ENCODE assay signal across 20 mouse cellular contexts in the genomic region with DNA sequence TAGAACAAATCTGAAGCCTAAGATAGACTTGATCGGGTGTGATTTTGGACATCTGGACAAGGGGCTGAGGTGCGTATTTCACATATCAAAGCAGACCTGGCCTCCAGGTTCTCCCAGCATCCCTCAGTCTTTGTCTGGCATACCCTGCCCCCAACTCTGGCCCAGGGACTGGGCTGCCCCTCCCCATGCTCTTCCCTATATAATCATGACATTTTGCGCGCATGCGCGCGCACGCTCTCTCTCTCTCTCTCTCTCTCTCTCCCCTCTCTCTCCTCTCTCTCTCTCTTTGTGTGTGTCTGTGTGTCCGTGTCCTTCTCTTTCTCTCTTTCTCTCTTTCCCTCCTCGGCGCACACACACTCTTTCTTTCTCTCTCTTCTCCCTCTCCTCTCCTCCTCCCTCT. TPM values are rescaled to one million over a fixed set of nuclear protein-coding genes. Genes with fewer than 3 reads are reported as not detected.
DNase-seq lines count a peak whose midpoint lies in the region; ATAC-seq and TF ChIP-seq lines count a peak whose summit lies in the region.
"Had no signal": no experiment of that assay in that cellular context is flagged by ENCODE, and none has a peak within 500 bp of the region (broad histone marks: within the 10 kb centered on the region; RNA-seq: fewer than 3 reads in every experiment).

No protein-coding gene starts in this region.

- WGBS in limb, embryonic 13.5 days = 90% methylated on average over 11 of the region's 11 CpGs
- 89% methylated on average over 11 of the region's 11 CpGs for WGBS in limb, embryonic 10.5 days
- WGBS in forebrain, embryonic 13.5 days = 75% methylated on average over 11 of the region's 11 CpGs
- WGBS in limb, embryonic 14.5 days = 85% methylated on average over 11 of the region's 11 CpGs
- WGBS in neural tube, embryonic 13.5 days = 70% methylated on average over 11 of the region's 11 CpGs
- 82% methylated on average over 11 of the region's 11 CpGs for WGBS in intestine, postnatal 0 days

- H3K27ac ChIP-seq in limb, embryonic 13.5 days = peak overlapping the region; percentile 58; the same call in 1 of the 2 replicates
- no peak overlapping the region for H3K27ac ChIP-seq in limb, embryonic 10.5 days
- H3K27ac ChIP-seq in forebrain, embryonic 13.5 days = peak overlapping the region; percentile 88
- peak overlapping the region; percentile 68; the same call in 1 of the 2 replicates for H3K27ac ChIP-seq in limb, embryonic 14.5 days (replicated peaks; ENCODE audit: low read depth, low read length)
- H3K27ac ChIP-seq in neural tube, embryonic 13.5 days (replicated peaks) = peak overlapping the region; percentile 90
- H3K27ac ChIP-seq in intestine, postnatal 0 days (ENCODE audit: low read depth, low read length) = no peak overlapping the region
- H3K27ac ChIP-seq: heart, embryonic 15.5 days; kidney, postnatal 0 days; liver, embryonic 14.5 days had no signal

- DNase-seq in limb, embryonic 10.5 days (ENCODE audit: low spot score) = no peak
- no peak for DNase-seq in limb, embryonic 14.5 days (ENCODE audit: low spot score)
- DNase-seq in retina, postnatal 1 day = no peak
- DNase-seq: adrenal gland, postnatal 10 days; cerebellum, adult 9-10 months; spleen, adult 18-20 months; thymus, postnatal 14 days had no signal

- no peak for TF ChIP-seq CTCF in intestine, postnatal 0 days (IDR thresholded peaks at IDR 0.05; ENCODE audit: low read depth)

- no peaks in the 10 kb centered on the region for H3K27me3 ChIP-seq in limb, embryonic 13.5 days
- H3K27me3 ChIP-seq in limb, embryonic 10.5 days (ENCODE audit: low read depth, poor library complexity, severe bottlenecking) = no peaks in the 10 kb centered on the region
- H3K27me3 ChIP-seq in forebrain, embryonic 13.5 days = no peaks in the 10 kb centered on the region
- H3K27me3 ChIP-seq in limb, embryonic 14.5 days (ENCODE audit: control insufficient read depth, insufficient read depth, low read length) = no peaks in the 10 kb centered on the region
- H3K27me3 ChIP-seq in neural tube, embryonic 13.5 days = no peaks in the 10 kb centered on the region
- no peaks in the 10 kb centered on the region for H3K27me3 ChIP-seq in intestine, postnatal 0 days (replicated peaks; ENCODE audit: control insufficient read depth, insufficient read depth, low read length)
- H3K27me3 ChIP-seq: heart, embryonic 15.5 days; megakaryocyte, embryonic 14.5 days had no signal

- H3K4me2 ChIP-seq in limb, embryonic 13.5 days (replicated peaks) = no peak overlapping the region
- peak overlapping the region; percentile 22; the same call in 1 of the 2 replicates for H3K4me2 ChIP-seq in forebrain, embryonic 13.5 days
- no peak overlapping the region for H3K4me2 ChIP-seq in limb, embryonic 14.5 days (replicated peaks; ENCODE audit: low read depth, low read length, severe bottlenecking)
- H3K4me2 ChIP-seq in neural tube, embryonic 13.5 days = peak overlapping the region; percentile 32
- H3K4me2 ChIP-seq in intestine, postnatal 0 days (replicated peaks; ENCODE audit: low read depth) = no peak overlapping the region
- H3K4me2 ChIP-seq: heart, embryonic 15.5 days had no signal

- TF ChIP-seq POLR2A in limb, embryonic 14.5 days (IDR thresholded peaks at IDR 0.05; ENCODE audit: borderline replicate concordance, extremely low read depth, insufficient read depth, insufficient read length) = no peak

- H3K36me3 ChIP-seq in limb, embryonic 13.5 days = no peaks in the 10 kb centered on the region
- H3K36me3 ChIP-seq in limb, embryonic 10.5 days = no peaks in the 10 kb centered on the region
- no peaks in the 10 kb centered on the region for H3K36me3 ChIP-seq in forebrain, embryonic 13.5 days (ENCODE audit: poor library complexity, severe bottlenecking)
- H3K36me3 ChIP-seq in limb, embryonic 14.5 days (ENCODE audit: control insufficient read depth, insufficient read depth, low read length) = no peaks in the 10 kb centered on the region
- H3K36me3 ChIP-seq in neural tube, embryonic 13.5 days = no peaks in the 10 kb centered on the region
- H3K36me3 ChIP-seq in intestine, postnatal 0 days (ENCODE audit: control insufficient read depth, insufficient read depth) = no peaks in the 10 kb centered on the region
- H3K36me3 ChIP-seq: heart, embryonic 15.5 days had no signal

- ATAC-seq in limb, embryonic 13.5 days (ENCODE audit: low FRiP score, low read depth) = no peak
- ATAC-seq in forebrain, embryonic 13.5 days = peak; percentile 67
- ATAC-seq in limb, embryonic 14.5 days (ENCODE audit: low FRiP score, low read depth) = no peak
- peak; percentile 82 for ATAC-seq in neural tube, embryonic 13.5 days (ENCODE audit: low read depth)
- ATAC-seq in intestine, postnatal 0 days = no peak
- no peak for ATAC-seq in activated CD4-positive, CD25-positive, alpha-beta regulatory T cell, adult 4 months
- ATAC-seq: lung, postnatal 0 days had no signal

- H3K4me1 ChIP-seq in limb, embryonic 13.5 days = peaks cover 20% of the 10 kb centered on the region
- H3K4me1 ChIP-seq in limb, embryonic 10.5 days = peaks cover 6% of the 10 kb centered on the region; the same call in 1 of the 2 replicates
- H3K4me1 ChIP-seq in forebrain, embryonic 13.5 days = peaks cover 25% of the 10 kb centered on the region
- H3K4me1 ChIP-seq in limb, embryonic 14.5 days (ENCODE audit: control insufficient read depth, insufficient read depth, low read length) = peaks cover 15% of the 10 kb centered on the region
- peaks cover 30% of the 10 kb centered on the region for H3K4me1 ChIP-seq in neural tube, embryonic 13.5 days (replicated peaks)
- H3K4me1 ChIP-seq in intestine, postnatal 0 days (replicated peaks; ENCODE audit: control insufficient read depth, insufficient read depth, low read length) = no peaks in the 10 kb centered on the region
- H3K4me1 ChIP-seq: heart, embryonic 15.5 days had no signal

- no peaks in the 10 kb centered on the region for H3K9me3 ChIP-seq in limb, embryonic 13.5 days
- no peaks in the 10 kb centered on the region for H3K9me3 ChIP-seq in limb, embryonic 10.5 days (replicated peaks)
- no peaks in the 10 kb centered on the region for H3K9me3 ChIP-seq in forebrain, embryonic 13.5 days (replicated peaks)
- H3K9me3 ChIP-seq in limb, embryonic 14.5 days (ENCODE audit: control insufficient read depth, low read length) = no peaks in the 10 kb centered on the region
- no peaks in the 10 kb centered on the region for H3K9me3 ChIP-seq in neural tube, embryonic 13.5 days
- no peaks in the 10 kb centered on the region for H3K9me3 ChIP-seq in intestine, postnatal 0 days (ENCODE audit: control insufficient read depth)
- H3K9me3 ChIP-seq: heart, embryonic 15.5 days; megakaryocyte, embryonic 14.5 days had no signal

- H3K9ac ChIP-seq in limb, embryonic 13.5 days = no peak overlapping the region
- H3K9ac ChIP-seq in forebrain, embryonic 13.5 days = no peak overlapping the region
- H3K9ac ChIP-seq in limb, embryonic 14.5 days (ENCODE audit: low read depth, low read length, severe bottlenecking) = no peak overlapping the region
- H3K9ac ChIP-seq in neural tube, embryonic 13.5 days = no peak overlapping the region
- no peak overlapping the region for H3K9ac ChIP-seq in intestine, postnatal 0 days (ENCODE audit: low read depth, low read length)
- H3K9ac ChIP-seq: heart, embryonic 15.5 days; liver, embryonic 14.5 days had no signal

- H3K4me3 ChIP-seq in limb, embryonic 13.5 days = no peak overlapping the region
- H3K4me3 ChIP-seq in limb, embryonic 10.5 days = no peak overlapping the region
- no peak overlapping the region for H3K4me3 ChIP-seq in forebrain, embryonic 13.5 days
- no peak overlapping the region for H3K4me3 ChIP-seq in limb, embryonic 14.5 days (replicated peaks; ENCODE audit: low read length)
- no peak overlapping the region for H3K4me3 ChIP-seq in neural tube, embryonic 13.5 days
- no peak overlapping the region for H3K4me3 ChIP-seq in intestine, postnatal 0 days (ENCODE audit: low read depth, low read length)
- H3K4me3 ChIP-seq: erythroblast, embryonic 14.5 days; heart, embryonic 15.5 days; megakaryocyte, embryonic 14.5 days had no signal

RNA-seq across cellular contexts. Expression of gene Mc3r, which starts 21.6 kb away (rescaled TPM):
- 0.14 TPM in 2 replicates for polyA plus RNA-seq in limb, embryonic 13.5 days (2015; fragmentation: Nextera tagmentation; extraction: Ambion mirVana)
- not detected in 2 replicates for polyA plus RNA-seq in limb, embryonic 10.5 days (2016; fragmentation: Nextera tagmentation; extraction: Ambion mirVana)
- polyA plus RNA-seq in forebrain, embryonic 13.5 days (2015; fragmentation: Nextera tagmentation; extraction: Ambion mirVana) = 0.10 and 0.15 TPM in 2 replicates
- 0.18 and 0.22 TPM in 2 replicates for polyA plus RNA-seq in limb, embryonic 14.5 days (2012; rRNA removed)
- polyA plus RNA-seq in limb, embryonic 14.5 days (2014; fragmentation: Nextera tagmentation; extraction: Ambion mirVana) = 0.12 TPM in 1 of 2 replicates, not detected in the other
- 0.21 TPM in 1 of 2 replicates, not detected in the other for polyA plus RNA-seq in neural tube, embryonic 13.5 days (2015; fragmentation: Nextera tagmentation; extraction: Ambion mirVana)
- polyA plus RNA-seq in intestine, postnatal 0 days (2015; fragmentation: Nextera tagmentation; extraction: Ambion mirVana) = not detected in 2 replicates
- not detected for polyA plus RNA-seq in activated CD4-positive, CD25-positive, alpha-beta regulatory T cell, adult 4 months (2017; shearing (Covaris generic))
- polyA plus RNA-seq: erythroblast, embryonic 14.5 days; heart, embryonic 15.5 days; intestine, embryonic 14.5 days; kidney, postnatal 0 days; liver, embryonic 14.5 days; lung, postnatal 0 days; stomach, embryonic 16.5 days had no signal

Comparison
In these comparisons a context has a peak if more than half of its experiments do, and no peak if none do; other contexts are left out.
1. H3K27ac ChIP-seq: peak in limb, embryonic 13.5 days (single experiment), forebrain, embryonic 13.5 days (single experiment), limb, embryonic 14.5 days (single experiment) and neural tube, embryonic 13.5 days (single experiment); none in limb, embryonic 10.5 days (single experiment) and intestine, postnatal 0 days (single experiment).
2. ATAC-seq: peak in forebrain, embryonic 13.5 days (single experiment) and neural tube, embryonic 13.5 days (single experiment); none in limb, embryonic 13.5 days (single experiment), limb, embryonic 14.5 days (single experiment), intestine, postnatal 0 days (single experiment) and activated CD4-positive, CD25-positive, alpha-beta regulatory T cell, adult 4 months (single experiment).
3. H3K4me2 ChIP-seq: peak in forebrain, embryonic 13.5 days (single experiment) and neural tube, embryonic 13.5 days (single experiment); none in limb, embryonic 13.5 days (single experiment), limb, embryonic 14.5 days (single experiment) and intestine, postnatal 0 days (single experiment).